29 mouse cellular contexts compared by ENCODE assay signal in genomic region chr17:74749659-74750058, GRCm38 (mm10).
"Had no signal": no experiment of that assay in that cellular context is flagged by ENCODE, and none has a peak within 500 bp of the region (broad histone marks: within the 10 kb centered on the region; RNA-seq: fewer than 3 reads in every experiment).

No protein-coding gene starts in this region.

- H3K36me3 ChIP-seq: hindbrain, embryonic 15.5 days; intestine, embryonic 15.5 days had no signal

- H3K4me2 ChIP-seq: heart, embryonic 11.5 days; heart, embryonic 12.5 days; heart, embryonic 13.5 days; heart, embryonic 15.5 days; hindbrain, embryonic 12.5 days; hindbrain, embryonic 13.5 days; hindbrain, embryonic 14.5 days; hindbrain, embryonic 15.5 days; intestine, embryonic 15.5 days; kidney, embryonic 15.5 days had no signal

- H3K4me3 ChIP-seq: heart, embryonic 12.5 days; heart, embryonic 13.5 days; heart, embryonic 15.5 days; hindbrain, embryonic 10.5 days; hindbrain, embryonic 12.5 days; hindbrain, embryonic 13.5 days; hindbrain, embryonic 15.5 days; intestine, embryonic 15.5 days; kidney, embryonic 15.5 days; layer of hippocampus, adult 2 months; left cerebral cortex, adult 2 months had no signal

- DNase-seq: heart, postnatal 10 days; heart, postnatal 14 days; heart, postnatal 36 days; heart, postnatal 4 days; kidney, adult 11 months; kidney, adult 18-20 months; kidney, adult 2 months; kidney, adult 8-10 months; kidney, adult 9 months; kidney, postnatal 10 days; kidney, postnatal 14 days; kidney, postnatal 25 days; kidney, postnatal 36 days; kidney, postnatal 4 days; layer of hippocampus, adult 9-11 months; layer of hippocampus, postnatal 36 days had no signal

- H3K27me3 ChIP-seq: heart, embryonic 12.5 days; heart, embryonic 13.5 days; heart, embryonic 15.5 days; hindbrain, embryonic 12.5 days; hindbrain, embryonic 13.5 days; hindbrain, embryonic 15.5 days; intestine, embryonic 15.5 days; kidney, embryonic 15.5 days had no signal
